Mouse (Mus musculus) lung, postnatal 4 days (tissue): ENCODE measurements at regions not wholly inside any gene's neighbourhood (a gene's known extent, or its start where the extent isn't known, plus 50 kb on each side); places are given as distances from the start of the nearest gene placed in this dataset.

Experiments
- DNase-seq, 2 experiments: peaks; one replicate each; pipeline ENCODE4 v3.0.0; 2021

GRCm38 (mm10) chr2:117731253-117731652 is 380.4 kb upstream of the Thbs1 start:
- DNase-seq = peak in 1 of 2 experiments; percentile 11

DNA sequence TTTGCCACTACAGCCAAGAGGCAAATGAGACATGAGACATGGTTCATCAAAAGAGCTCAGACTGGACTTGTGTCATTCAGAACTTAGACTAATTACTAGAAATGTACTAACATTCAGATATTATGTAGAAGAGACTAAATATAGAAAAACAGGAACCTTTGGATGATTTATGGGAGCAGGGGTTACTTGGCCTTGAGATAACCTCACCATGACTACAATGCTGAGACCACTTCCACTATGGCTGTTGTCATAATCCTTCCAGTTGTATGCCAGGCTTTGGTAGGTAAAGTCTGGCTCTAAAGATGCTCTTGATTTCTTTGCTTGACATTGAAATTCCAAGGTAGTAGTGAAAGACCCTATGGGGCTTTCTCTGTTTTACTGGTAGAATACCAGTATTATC is 369.3 kb upstream of the Thbs1 start:
- DNase-seq = no peak

- peak in 1 of 2 experiments; percentile 20 for DNase-seq
These were observed 367.8 kb upstream of the Thbs1 start for GRCm38 (mm10) chr2:117743901-117744300.

GRCm38 (mm10) chr2:117745767-117746166 is 365.9 kb upstream of the Thbs1 start:
- peak in 1 of 2 experiments; percentile 24 for DNase-seq

GRCm38 (mm10) chr2:117747136-117747535 is 364.5 kb upstream of the Thbs1 start:
- no peak for DNase-seq

- peak in 1 of 2 experiments; percentile 28 for DNase-seq
These were observed 362.8 kb upstream of the Thbs1 start for GRCm38 (mm10) chr2:117748892-117749291.

DNA sequence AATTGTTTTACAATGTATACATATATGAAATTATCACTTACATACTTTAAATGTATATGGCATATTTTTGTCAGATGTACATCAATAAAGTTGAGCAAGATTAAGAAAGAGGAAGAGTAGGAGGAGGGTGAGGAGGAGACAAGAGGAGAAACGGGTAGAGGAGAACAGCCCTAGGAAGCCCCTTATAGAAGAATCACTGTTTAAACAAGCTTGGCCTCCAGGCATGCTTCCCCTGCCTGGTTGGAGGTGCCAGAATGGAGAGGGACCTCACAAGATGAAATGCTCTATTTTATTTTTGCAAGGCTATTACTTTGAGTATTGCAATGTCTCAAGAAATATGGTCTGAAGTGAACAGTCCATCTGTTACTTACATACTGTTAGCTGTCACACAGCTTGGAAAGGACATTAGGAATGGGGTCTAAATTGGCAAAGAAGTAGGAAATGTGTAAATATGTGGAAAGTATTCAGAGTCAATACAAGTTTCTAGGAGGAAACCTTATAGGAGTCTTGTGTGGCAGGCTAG is 352.1 kb upstream of the Thbs1 start:
- peak in 1 of 2 experiments; percentile 28 for DNase-seq

DNA sequence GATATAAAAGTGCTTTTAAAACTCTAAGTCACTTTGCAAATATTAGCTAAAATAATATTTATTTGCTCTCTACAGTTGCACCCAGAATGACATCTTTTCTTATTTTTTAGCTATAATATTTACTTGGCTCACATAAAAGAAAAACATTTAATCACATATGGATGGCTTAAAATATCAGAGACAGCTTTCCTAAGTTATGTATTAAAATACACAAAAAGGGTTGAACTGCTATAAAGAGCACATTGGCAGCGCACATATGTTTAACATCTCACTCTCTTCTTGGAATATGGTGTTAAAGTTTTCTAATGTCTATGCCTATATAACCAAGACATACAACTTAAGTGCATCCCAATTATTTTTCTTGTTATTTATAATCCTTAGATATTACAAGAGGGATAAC is 348.0 kb upstream of the Thbs1 start:
- no peak for DNase-seq

GRCm38 (mm10) chr2:117765572-117765971 is 346.1 kb upstream of the Thbs1 start:
- DNase-seq = no peak

- no peak for DNase-seq
These were observed 345.2 kb upstream of the Thbs1 start for GRCm38 (mm10) chr2:117766450-117766849.

DNA sequence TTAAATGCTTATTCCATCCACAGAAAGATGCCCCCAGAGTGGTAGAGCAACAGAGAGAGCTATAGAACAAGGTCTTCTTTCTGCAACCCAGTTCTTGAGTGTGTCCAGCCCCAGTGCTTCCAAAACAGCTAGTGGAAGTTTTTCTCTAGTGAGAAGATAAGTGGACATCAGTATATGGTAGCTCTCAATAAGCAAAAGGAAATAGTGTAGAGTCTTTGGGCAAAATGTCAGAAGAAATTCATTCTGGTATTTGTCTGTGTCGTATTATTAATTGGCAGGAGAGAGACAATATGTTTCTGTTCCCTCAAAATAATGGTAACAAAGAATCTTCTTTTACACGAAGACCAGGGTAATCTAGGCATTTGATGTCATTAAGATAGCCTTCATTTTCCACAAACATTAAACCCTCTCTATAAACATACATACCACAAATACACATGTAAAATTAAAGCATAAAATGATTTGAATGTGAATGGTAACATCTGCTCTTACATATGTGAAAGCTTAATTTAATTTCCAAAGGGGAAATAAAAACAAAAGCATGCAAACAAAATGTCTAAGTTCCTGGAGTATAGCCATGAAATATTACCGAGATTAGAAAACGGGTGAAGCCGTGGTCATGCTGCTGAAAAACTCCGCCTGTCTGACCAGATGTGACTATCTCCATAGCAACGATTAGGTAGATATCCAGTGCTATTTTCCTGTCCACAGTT is 342.1 kb upstream of the Thbs1 start:
- DNase-seq = no peak

DNA sequence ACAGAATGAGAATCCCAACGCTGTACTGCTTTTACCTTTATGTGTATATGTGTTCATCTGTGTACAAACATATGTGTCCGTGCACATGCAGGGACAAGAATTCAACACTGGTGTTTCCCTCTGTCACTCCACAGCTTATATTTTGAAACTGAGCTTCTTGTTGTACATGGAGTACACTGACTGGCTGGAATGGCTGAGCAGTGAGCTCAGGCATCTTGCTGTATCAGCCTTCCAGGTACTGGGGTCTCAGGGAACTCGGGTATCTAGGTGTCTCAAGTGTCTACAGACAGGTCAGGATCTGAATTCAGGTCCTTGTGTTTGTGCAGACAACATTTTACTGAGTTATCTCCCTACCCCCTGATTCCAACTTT is 341.6 kb upstream of the Thbs1 start:
- DNase-seq = no peak

GRCm38 (mm10) chr2:117780287-117780686 is 331.4 kb upstream of the Thbs1 start:
- DNase-seq = peak; percentile 25 to 37

DNA sequence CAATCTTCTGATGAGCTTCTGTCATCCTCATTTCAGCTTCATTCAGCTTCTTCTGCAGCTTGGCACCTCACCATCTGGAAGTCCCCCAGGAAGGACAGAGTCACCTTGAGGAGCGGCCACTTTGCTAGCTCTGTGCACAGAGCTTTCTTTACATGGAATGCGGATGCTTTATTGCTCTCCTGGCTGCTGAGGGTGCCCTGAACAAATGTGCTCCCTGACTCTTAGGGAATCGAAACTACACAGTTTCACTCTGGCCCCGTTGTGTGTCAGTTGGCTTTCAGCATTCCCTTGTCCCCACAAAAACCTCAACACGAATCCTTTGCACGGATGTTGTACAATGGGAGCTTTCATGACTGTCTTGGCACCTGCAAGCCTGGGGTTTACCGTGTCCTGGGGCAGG is 330.9 kb upstream of the Thbs1 start:
- DNase-seq = peak; percentile 24 to 49

DNA sequence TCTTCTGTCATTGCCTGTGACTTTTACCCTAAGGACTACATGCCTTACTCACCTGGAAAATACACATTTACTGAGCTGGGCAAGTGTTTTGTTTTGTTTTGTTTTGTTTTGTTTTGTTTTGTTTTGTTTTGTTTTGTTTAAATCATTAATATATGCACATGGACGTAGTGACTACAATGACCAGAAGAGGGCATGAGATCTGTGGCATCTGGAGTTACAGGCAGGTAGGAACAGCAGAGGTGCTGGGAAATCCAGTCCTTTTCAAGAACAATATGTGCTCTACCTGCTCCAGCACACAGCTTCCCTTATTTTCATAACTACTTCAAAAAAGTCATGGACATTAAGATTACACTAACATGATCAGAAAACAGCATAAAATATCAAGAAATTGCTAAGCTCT is 324.4 kb upstream of the Thbs1 start:
- DNase-seq = no peak

GRCm38 (mm10) chr2:117794285-117794684 is 317.4 kb upstream of the Thbs1 start:
- no peak for DNase-seq

GRCm38 (mm10) chr2:117801946-117802600 is 309.6 kb upstream of the Thbs1 start:
- DNase-seq = no peak

DNA sequence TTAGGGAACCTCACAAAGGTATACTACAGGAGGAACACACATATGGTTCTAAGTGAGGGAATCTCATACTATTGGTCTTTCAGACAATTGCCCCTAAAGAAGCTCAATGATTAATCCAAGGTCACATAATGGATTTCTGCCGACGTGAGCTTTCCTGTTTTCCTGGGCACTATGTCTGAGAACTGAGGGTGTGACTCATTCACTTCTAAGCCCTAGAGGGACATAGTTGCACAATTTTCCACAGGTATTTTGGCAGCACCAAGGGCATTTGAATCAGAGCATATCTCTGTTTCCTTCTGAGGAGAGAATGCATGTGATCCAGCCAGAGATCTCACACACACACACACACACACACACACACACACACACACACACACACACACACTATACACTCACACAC is 309.0 kb upstream of the Thbs1 start:
- peak in 1 of 2 experiments; percentile 15 for DNase-seq

- no peak for DNase-seq
These were observed 307.0 kb upstream of the Thbs1 start for GRCm38 (mm10) chr2:117804686-117805085.

DNA sequence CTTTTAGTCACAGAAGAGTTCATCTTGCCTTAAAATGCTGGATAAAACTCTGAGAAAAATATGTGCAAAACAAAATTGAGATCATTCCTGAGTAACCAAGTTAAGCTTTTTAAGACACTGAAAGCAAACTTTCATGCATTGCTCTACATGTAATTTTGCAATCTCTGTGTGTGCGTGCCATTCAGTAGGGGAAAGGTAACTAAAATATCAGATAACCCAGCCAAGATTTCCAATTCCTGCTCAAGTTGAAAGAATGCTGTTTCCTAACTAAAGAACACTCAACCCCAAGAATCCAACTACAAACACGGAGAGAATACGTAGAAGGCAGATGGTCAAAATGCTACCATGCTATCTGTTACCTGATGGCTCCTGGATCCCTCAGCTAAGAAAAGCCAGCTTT is 304.6 kb upstream of the Thbs1 start:
- DNase-seq = no peak

- no peak for DNase-seq
These were observed 300.2 kb upstream of the Thbs1 start for GRCm38 (mm10) chr2:117811506-117811905.

- DNase-seq = no peak
These were observed 299.7 kb upstream of the Thbs1 start for GRCm38 (mm10) chr2:117811931-117812330.

GRCm38 (mm10) chr2:117819701-117820225 is 291.9 kb upstream of the Thbs1 start:
- no peak for DNase-seq

- DNase-seq = no peak
These were observed 291.0 kb upstream of the Thbs1 start for GRCm38 (mm10) chr2:117820708-117821107.
